Mouse (Mus musculus): ENCODE measurements at regions not wholly inside any gene's neighbourhood (a gene's known extent, or its start where the extent isn't known, plus 50 kb on each side); places are given as distances from the start of the nearest gene placed in this dataset.

DNA sequence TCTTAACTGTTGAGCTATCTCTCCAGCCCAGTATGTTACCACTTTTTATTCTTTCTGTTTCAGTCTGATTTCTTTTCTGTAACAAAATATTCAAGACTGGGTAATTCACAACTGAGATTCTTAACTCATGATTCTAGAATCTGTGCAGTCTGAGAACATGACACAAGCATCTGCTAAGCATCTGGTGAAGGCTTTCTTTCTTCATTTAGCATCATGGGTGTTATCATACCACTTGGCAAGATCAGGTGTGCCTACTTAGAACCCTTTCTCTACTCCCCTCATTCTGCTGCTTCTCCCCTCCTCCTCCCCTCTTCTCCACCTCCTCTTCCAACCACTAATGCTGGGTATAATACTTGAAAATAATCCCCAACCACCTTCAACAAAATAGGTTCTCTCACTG lies 62.1 kb upstream of the Pfn2 start:
- Histone ChIP-seq H3K27ac (no peak overlapping the region), H3K4me1 (replicated peaks) (no peaks in the 10 kb centered on the region), H3K9ac (no peak overlapping the region), H3K4me3 (no peak overlapping the region), H3K4me2 (no peak overlapping the region), H3K9me3 (replicated peaks) (no peaks in the 10 kb centered on the region), H3K27me3 (no peaks in the 10 kb centered on the region), H3K36me3 (no peaks in the 10 kb centered on the region)
- no peak for ATAC-seq (replicated peaks; ENCODE audit: insufficient number of reproducible peaks, insufficient read depth, low FRiP score, low read depth)

DNA sequence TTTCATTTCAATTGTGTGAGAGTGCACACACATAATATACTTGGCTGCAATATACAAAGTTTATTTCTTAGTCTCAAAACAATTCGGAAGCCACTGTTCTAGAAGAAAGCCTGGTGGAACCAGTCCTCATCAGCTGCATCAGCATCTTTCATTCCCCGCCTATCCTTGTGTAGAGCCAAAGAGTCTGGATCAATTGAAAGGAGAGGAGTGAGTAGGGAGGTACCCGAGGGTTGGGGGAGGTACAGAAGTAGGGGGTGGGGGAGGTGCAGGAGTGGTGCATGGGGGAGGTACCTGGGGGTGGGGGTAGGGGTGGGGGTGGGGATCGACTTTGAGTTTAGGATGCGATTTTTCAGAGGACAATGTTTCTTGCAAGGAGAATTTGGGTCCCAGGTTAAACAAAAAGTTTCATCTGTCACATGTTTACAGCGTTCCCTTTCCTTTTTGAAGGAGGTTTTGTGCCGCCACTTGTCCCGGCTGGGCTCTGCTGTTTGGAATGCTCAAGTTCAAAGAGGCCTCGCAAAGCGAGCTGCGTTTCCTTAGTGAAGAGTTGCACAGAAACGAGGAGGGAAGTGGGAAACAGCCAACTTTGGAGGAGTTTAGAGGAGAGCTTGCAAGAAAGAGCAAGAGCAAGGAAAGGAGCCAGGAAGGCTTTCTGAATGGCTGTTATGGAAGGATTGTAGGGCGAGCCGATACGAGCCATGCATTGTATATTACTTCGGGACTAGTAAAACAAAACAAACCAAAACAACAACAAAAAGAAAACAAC lies 64.1 kb upstream of the Pfn2 start:
- Histone ChIP-seq H3K4me3 (peak overlapping the region; percentile 31), H3K9ac (no peak overlapping the region), H3K27ac (no peak overlapping the region), H3K27me3 (no peaks in the 10 kb centered on the region), H3K36me3 (no peaks in the 10 kb centered on the region), H3K4me1 (replicated peaks) (no peaks in the 10 kb centered on the region), H3K4me2 (peak overlapping the region; percentile 55), H3K9me3 (replicated peaks) (no peaks in the 10 kb centered on the region)
- ATAC-seq (replicated peaks; ENCODE audit: insufficient number of reproducible peaks, insufficient read depth, low FRiP score, low read depth), result no peak
- 21% methylated on average over 16 of the region's 16 CpGs for WGBS

DNA sequence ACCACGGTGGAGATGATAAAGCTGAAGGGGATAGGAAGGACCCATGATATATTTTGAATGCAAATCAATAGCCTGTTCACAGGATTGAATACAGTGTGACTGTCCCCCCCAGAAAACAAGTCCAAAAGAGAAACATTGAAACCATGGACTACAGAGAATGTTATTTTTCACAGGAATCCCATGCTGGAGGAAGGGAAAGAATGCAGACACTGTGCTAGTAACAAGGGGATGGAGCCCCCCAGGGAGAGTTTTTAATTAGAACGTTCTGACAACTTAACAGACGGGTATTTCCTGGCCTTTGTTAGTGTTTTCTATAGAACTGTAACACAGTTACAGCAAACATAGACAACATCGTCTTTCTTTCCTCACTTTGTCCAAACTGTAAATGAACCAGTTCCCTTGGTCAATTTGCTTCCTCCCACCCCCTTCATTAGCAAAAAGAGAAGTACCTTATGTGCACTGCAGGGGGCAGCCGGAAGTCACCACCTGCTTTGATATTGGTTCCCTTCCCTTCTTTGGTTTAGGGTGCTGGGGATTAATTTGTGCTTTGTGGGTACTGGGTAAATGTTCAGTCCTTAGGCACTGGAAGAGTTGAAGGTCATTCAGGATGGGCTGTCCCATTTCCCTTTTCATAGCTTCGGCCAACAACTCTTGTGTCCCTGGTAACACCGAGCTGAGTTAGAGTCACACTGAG lies 64.9 kb upstream of the Pfn2 start:
- no peaks in the 10 kb centered on the region for H3K9me3 ChIP-seq (replicated peaks)
- peak overlapping the region; percentile 55 for H3K4me2 ChIP-seq
- no peaks in the 10 kb centered on the region for H3K4me1 ChIP-seq (replicated peaks)
- ATAC-seq (replicated peaks; ENCODE audit: insufficient number of reproducible peaks, insufficient read depth, low FRiP score, low read depth), result no peak
- WGBS, result 56% methylated on average over 7 of the region's 7 CpGs
- H3K4me3 ChIP-seq, result no peak overlapping the region; the same call in 1 of the 2 replicates
- H3K9ac ChIP-seq, result no peak overlapping the region
- no peak overlapping the region for H3K27ac ChIP-seq
- no peaks in the 10 kb centered on the region for H3K36me3 ChIP-seq
- no peaks in the 10 kb centered on the region for H3K27me3 ChIP-seq

DNA sequence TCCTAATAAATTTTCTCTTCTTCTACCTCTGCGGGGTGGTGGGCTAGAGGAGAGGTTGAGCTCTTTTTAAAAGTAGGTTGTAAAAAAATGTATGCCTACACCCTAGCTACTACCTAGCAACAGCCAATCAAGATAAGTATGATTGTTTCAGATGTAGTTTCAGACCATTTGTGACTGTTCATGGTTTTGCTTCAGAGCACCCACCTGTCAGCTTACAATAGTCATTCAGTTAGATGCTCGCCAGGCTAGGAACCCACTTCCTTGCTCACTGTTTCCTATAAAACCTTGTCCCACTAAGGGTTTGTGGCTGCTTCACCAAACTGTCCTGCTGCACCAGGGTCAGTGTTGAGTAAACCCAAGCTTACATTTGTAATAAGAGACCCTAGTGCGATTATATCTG lies 66.8 kb upstream of the Pfn2 start:
- H3K9ac ChIP-seq, result no peak overlapping the region
- ATAC-seq (replicated peaks; ENCODE audit: insufficient number of reproducible peaks, insufficient read depth, low FRiP score, low read depth), result no peak
- no peak overlapping the region for H3K27ac ChIP-seq
- 89% methylated on average over 3 of the region's 3 CpGs for WGBS
- H3K27me3 ChIP-seq, result no peaks in the 10 kb centered on the region
- H3K4me3 ChIP-seq, result no peak overlapping the region
- H3K36me3 ChIP-seq, result no peaks in the 10 kb centered on the region
- H3K4me2 ChIP-seq, result no peak overlapping the region
- H3K9me3 ChIP-seq (replicated peaks), result no peaks in the 10 kb centered on the region
- H3K4me1 ChIP-seq (replicated peaks), result no peaks in the 10 kb centered on the region

DNA sequence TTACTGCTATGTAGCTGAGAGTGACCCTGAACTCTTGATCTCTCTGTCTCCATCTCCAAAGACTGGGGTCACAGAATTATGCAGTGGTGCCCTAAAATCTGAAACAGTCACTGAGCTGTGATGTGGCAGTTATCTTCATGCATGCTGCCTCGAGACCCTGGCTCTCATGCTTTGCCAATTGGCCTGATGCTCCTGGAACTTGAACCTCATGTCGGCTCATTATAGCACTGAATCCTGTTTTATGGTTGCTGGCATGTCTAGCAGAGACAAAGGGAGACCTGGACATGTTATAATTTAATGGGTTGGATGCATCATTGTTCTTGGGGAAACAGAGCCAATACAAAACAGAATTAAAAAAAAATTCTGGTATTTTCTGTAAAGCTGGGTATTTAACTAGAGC lies 71.0 kb upstream of the Pfn2 start:
- ATAC-seq (replicated peaks; ENCODE audit: insufficient number of reproducible peaks, insufficient read depth, low FRiP score, low read depth), result no peak
- Histone ChIP-seq H3K4me1 (replicated peaks) (no peaks in the 10 kb centered on the region), H3K27me3 (no peaks in the 10 kb centered on the region), H3K4me3 (no peak overlapping the region), H3K36me3 (no peaks in the 10 kb centered on the region), H3K27ac (no peak overlapping the region), H3K9ac (no peak overlapping the region), H3K9me3 (replicated peaks) (no peaks in the 10 kb centered on the region), H3K4me2 (no peak overlapping the region)
- 69% methylated on average over 2 of the region's 2 CpGs for WGBS

DNA sequence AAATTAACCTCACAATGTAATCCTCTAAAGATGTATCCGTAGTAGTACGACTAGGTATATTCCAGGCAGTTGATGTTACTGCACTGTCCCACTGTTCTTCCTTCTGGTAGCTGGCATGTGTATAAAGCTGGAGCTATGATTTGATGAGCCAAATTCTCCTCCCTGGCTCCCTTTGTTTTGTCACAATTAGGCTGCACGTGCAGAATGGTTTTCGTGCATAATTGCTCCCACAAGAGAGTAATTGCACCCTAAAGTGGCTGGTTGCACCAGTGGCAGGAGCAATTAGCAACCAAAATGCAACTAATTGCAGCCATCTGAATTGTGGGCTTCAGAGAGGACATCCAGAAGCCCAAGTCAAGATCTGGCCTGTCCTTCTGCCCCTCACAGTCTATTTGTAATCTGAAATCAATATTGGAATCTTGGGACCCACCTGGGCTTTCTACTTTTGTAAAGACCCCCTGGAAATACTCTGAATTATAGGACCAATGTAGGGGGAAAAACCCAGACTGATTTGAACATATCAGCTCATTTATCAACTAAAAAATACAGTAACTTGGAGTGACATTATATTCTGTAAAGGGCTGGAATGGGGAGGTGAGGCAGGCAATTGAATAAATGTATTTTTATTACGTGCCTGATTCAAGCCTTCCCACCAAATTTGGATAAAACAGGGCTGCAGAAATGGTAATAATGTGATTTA lies 71.7 kb upstream of the Pfn2 start:
- Histone ChIP-seq H3K4me2 (no peak overlapping the region), H3K27ac (no peak overlapping the region), H3K36me3 (no peaks in the 10 kb centered on the region), H3K9ac (no peak overlapping the region), H3K4me3 (no peak overlapping the region), H3K27me3 (no peaks in the 10 kb centered on the region), H3K9me3 (replicated peaks) (no peaks in the 10 kb centered on the region), H3K4me1 (replicated peaks) (no peaks in the 10 kb centered on the region)
- WGBS, result 77% methylated on average over 5 of the region's 5 CpGs
- no peak for ATAC-seq (replicated peaks; ENCODE audit: insufficient number of reproducible peaks, insufficient read depth, low FRiP score, low read depth)

DNA sequence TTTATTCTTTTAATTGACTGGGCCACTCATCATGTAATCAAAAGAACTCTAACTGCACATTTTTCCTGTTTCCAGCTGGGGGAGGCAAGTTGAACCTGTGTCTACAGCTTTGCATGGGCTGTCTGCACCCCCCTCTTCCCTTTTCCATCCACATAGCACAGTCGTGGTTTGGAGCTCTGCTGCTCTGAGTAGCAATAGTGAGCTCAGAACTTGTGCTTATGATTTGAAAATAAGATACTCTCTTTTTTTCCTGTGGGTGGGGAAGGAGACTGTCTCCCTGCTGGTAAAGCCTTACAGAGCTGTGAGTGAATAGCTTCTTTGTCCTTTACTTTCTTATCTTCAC lies 72.2 kb upstream of the Pfn2 start:
- no peak for ATAC-seq (replicated peaks; ENCODE audit: insufficient number of reproducible peaks, insufficient read depth, low FRiP score, low read depth)
- H3K4me1 ChIP-seq (replicated peaks), result no peaks in the 10 kb centered on the region
- H3K27ac ChIP-seq, result no peak overlapping the region
- H3K36me3 ChIP-seq, result no peaks in the 10 kb centered on the region
- H3K27me3 ChIP-seq, result no peaks in the 10 kb centered on the region
- no peak overlapping the region for H3K4me2 ChIP-seq
- WGBS, result 16% methylated on average over 1 of the region's 1 CpGs
- no peak overlapping the region for H3K9ac ChIP-seq
- H3K9me3 ChIP-seq (replicated peaks), result no peaks in the 10 kb centered on the region
- H3K4me3 ChIP-seq, result no peak overlapping the region

DNA sequence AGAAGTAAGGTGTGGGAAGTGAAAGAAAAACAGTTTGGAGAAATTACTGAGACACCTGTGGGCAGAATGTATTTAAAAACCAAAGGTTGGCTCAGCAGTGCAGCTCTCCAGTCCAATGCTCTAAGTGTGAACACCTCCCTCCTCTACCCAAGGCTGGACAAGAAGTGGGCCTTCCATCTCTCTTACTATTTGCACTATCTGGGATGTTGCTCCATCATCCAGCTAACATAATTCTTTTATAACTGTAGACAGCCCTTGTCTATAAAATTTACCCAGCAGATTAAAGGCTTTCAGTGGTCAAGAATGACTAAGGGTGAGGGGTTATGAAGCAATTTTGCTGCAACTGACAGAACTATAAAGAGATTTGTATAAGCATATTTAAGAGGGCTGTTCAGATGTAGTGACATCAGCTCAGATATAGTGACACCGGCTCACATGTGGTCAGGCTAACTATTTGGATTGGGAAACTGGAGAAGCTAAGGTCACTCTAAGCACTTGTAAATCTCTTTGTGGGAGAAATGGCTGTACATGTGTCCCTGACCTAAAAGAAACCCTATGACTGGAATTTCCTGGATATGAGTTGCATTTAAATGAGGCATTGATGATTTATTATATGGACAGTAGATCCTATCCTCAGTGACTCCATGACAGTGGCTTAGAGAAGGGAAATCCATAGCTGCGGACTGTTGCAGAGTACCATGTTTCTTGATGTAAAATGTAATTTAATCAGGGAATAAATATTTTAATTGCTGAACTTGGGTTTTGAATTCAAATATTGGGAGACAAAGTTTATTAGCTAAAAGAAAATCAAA lies 73.4 kb upstream of the Pfn2 start:
- no peaks in the 10 kb centered on the region for H3K9me3 ChIP-seq (replicated peaks)
- no peak overlapping the region for H3K4me3 ChIP-seq
- no peak overlapping the region for H3K27ac ChIP-seq
- no peak for ATAC-seq (replicated peaks; ENCODE audit: insufficient number of reproducible peaks, insufficient read depth, low FRiP score, low read depth)
- no peak overlapping the region for H3K9ac ChIP-seq
- no peaks in the 10 kb centered on the region for H3K36me3 ChIP-seq
- no peaks in the 10 kb centered on the region for H3K27me3 ChIP-seq
- 84% methylated on average over 2 of the region's 2 CpGs for WGBS
- no peaks in the 10 kb centered on the region for H3K4me1 ChIP-seq (replicated peaks)
- no peak overlapping the region for H3K4me2 ChIP-seq

DNA sequence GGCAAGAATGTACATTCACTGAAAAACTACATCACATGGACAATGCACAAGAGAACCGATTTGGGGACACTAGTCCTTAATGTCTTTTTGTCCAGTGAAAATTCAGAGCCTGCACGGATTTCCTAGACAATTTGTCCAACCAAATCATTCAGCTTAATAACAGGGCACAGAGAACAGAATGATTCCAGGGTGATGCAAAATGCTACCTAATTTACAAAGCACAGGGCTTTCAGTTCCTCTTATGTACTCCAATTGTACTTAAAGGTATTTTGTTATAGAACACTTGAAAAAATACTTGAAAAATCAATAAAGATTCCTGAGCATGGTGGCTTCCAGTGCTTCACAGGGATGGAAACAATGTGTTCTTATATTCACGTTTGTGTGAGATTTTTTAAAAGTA lies 75.2 kb upstream of the Pfn2 start:
- Histone ChIP-seq H3K36me3 (no peaks in the 10 kb centered on the region), H3K4me3 (no peak overlapping the region), H3K4me1 (replicated peaks) (no peaks in the 10 kb centered on the region), H3K27me3 (no peaks in the 10 kb centered on the region), H3K27ac (no peak overlapping the region), H3K4me2 (no peak overlapping the region), H3K9ac (no peak overlapping the region), H3K9me3 (replicated peaks) (no peaks in the 10 kb centered on the region)
- no peak for ATAC-seq (replicated peaks; ENCODE audit: insufficient number of reproducible peaks, insufficient read depth, low FRiP score, low read depth)
- 71% methylated on average over 3 of the region's 3 CpGs for WGBS

DNA sequence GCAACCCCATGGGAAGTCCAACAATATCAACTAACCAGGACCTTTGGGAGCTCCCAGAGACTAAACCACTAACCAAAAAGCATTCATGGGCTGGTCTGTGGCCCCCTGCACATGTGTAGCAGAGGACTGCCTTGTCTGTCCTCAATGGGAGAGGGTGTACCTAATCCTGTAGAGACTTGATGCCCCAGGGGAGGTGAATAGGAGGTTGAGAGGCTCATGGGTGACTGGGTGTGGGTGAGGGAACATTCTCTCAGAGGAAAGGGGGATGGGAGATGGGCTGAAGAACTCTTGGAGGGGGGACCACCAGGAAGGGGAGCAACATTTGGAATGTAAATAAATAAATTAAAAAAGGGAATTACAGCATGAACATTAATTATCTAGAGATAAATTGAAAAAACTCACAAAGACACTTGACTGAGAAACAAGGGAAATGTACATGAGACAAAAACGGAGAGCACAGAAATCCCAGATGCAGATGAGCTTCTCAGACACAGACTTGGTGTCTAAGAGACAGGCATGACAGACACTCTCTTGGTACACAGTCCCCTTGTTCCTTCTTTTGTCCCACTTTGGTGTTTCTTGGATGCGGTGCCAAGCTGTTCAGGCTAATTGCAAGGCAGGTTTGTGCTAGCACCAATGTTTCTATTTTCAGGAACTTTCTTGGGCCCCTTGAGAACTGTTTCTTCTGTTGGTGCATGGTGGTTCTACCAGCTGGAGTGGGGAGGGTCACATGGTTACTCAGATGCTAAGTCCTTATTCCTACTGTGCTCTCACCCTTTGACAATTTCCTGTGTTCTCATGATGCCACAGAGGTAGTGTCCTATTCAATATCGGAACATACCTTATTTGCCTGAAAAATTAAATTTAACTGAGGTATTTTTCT lies 85.0 kb upstream of the Pfn2 start:
- Histone ChIP-seq H3K4me2 (no peak overlapping the region), H3K4me1 (replicated peaks) (no peaks in the 10 kb centered on the region), H3K27me3 (no peaks in the 10 kb centered on the region), H3K9me3 (replicated peaks) (no peaks in the 10 kb centered on the region), H3K9ac (no peak overlapping the region), H3K27ac (no peak overlapping the region), H3K36me3 (no peaks in the 10 kb centered on the region), H3K4me3 (no peak overlapping the region)
- WGBS, result 89% methylated on average over 3 of the region's 3 CpGs
- ATAC-seq (replicated peaks; ENCODE audit: insufficient number of reproducible peaks, insufficient read depth, low FRiP score, low read depth), result no peak
